Mouse (Mus musculus) lung, postnatal 25 days (tissue): Measurements from ENCODE around the gene Gid8.

Source experiments
- DNase-seq: peaks from one replicate; pipeline ENCODE4 v3.0.0; 2022; ENCODE audit warnings: low spot score

The Gid8 gene

DNA sequence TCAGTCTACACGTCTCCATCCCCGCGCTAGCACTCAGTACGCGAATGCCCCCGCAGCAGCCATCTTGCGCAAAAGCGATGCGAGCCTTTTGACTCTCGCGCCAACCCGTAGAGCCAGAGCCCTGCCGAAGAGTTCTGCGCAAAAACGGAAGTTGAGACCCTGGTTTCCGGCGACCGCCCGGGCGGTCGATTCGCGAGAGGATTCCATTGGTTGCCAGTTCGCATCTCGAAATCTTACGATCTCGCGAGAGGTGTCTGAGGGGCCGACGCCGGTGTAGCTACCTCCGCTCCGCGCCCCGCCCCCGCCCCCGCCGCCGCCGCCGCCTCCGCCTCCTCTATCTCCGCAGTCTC lies at the start of gene Gid8, which contains the start of gene Dido1:
Gene Gid8, plus strand, starts transcription at position 195 of the 350 bp plus-strand sequence.
Gene Dido1, minus strand, starts transcription at position 77 of the 350 bp plus-strand sequence.
- peak; percentile 98 for DNase-seq

DNA sequence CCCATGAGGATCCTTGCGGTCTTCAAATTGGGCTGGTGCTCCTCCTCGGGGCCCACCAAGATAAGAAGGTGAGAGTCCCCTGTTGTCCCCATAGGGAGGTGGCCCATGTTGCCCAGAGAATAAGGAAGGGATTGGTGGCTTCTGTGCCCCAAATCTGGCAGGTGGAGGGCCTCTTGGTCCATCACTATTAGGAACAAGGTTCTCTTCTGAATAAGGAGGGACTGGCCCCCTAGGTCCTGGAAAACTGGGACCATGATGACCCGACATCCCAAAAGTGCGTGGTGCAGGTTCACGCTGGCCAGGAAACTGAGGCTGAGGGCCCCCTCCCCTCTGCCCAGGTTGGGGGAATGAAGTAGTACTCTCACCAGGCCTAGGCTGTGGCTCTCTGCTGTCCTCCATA lies 49.4 kb upstream of the Gid8 start:
- no peak for DNase-seq

DNA sequence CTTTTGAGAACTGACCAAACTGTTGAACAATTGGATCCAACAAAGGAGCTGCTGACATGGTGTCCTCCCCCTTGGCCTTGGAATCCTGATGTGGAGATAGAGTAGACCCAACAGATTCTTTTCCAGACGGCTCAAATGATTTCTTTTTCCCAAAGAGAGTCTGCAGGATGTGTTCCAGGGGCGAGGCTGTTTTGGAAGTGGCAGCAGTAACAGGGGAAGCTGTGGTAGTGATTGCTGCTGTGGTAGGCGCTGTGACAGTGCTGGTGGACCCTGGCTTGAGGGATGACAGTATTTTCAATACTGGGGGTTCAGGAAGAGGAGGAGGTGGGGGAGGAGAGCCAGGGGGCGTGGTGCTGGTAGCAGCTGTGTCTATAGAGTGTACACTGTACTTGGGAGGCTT lies 47.9 kb upstream of the Gid8 start:
- no peak for DNase-seq

- DNase-seq: no peak
Observed at GRCm38 (mm10) chr2:180676706-180677105, 33.2 kb upstream of the Gid8 start.

GRCm38 (mm10) chr2:180678609-180679140 lies 31.2 kb upstream of the Gid8 start:
- peak; percentile 71 for DNase-seq

DNA sequence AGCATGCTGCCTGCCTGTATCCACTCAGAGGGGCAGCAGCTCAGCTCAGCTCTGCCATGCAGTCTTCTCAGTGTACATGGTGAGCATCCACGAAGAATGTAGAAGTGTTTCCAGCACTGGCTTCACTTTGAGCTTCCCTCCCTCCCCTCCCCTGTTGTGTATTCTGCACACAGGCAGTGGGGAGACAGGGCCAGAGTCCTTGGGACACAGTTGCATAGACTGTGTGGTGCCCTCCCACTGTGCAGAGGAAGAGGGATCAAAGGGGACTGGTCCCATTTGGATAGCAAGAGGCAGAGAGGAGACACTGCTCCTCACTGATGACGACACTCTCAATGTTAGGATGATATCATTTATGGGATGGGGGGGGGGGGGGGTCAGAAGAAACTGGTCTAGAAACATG lies 28.7 kb upstream of the Gid8 start:
- DNase-seq: no peak

DNA sequence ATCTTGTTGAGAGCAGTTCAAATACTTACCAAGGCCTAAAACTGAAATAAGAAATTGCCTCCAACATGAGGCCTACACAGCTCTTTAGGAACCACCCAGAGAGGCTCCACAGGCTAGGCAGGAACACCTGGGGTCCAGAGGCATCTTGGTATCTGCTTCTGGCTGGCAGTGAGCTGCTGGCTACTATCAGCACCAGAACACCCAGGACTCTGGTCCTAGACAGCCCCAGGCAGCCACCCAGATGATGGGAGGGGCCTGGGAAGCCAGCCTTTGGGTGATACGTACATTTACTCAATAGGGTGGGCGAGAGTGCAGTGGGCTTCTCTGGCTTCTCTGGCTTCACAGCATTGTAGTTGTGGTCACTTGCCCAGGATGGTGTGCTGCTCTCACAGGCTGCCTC lies 26.4 kb upstream of the Gid8 start:
- no peak for DNase-seq

- no peak for DNase-seq
Observed at GRCm38 (mm10) chr2:180684031-180684430, 25.9 kb upstream of the Gid8 start.

GRCm38 (mm10) chr2:180689841-180690240 lies 20.1 kb upstream of the Gid8 start:
- no peak for DNase-seq

DNA sequence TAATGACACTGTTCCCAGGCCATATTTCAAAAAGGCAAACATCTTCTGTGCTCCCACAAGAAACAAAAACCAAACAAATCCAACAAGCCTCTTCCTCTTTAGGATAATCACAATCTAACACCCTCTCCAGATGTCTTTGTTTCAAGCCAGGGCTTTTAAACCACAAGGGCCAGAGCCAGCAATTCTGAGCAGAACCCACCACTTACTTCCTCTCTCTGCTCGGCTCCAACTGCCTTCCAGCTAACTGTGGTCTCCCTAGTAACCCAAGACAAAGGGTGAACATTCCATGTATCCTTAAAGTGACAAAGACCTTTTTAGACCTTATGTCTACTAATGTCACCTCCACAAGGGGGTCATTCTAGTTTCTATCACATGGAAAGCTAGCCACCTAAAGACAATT lies 17.3 kb upstream of the Gid8 start:
- DNase-seq: peak; percentile 52

- no peak for DNase-seq
Observed at GRCm38 (mm10) chr2:180695176-180695575, 14.7 kb upstream of the Gid8 start.

DNA sequence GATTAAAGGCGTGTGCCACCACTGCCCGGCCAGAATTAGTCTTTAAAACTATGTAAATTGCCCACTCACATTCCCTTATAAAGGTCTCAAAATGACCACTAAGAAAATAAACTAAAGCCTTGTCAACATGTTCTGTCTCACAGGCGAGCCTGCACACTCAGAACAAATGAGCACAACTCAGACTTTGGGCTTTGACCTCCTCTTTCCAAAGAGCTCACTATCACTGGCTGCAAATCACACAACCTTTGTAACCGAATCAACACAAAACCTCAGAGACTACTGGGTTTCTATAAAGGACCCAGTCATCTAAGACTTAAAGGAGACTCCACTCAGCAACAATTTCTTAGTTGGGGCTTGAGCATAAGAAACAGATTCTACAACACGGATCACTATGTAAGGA lies 9.5 kb upstream of the Gid8 start:
- DNase-seq: no peak

DNA sequence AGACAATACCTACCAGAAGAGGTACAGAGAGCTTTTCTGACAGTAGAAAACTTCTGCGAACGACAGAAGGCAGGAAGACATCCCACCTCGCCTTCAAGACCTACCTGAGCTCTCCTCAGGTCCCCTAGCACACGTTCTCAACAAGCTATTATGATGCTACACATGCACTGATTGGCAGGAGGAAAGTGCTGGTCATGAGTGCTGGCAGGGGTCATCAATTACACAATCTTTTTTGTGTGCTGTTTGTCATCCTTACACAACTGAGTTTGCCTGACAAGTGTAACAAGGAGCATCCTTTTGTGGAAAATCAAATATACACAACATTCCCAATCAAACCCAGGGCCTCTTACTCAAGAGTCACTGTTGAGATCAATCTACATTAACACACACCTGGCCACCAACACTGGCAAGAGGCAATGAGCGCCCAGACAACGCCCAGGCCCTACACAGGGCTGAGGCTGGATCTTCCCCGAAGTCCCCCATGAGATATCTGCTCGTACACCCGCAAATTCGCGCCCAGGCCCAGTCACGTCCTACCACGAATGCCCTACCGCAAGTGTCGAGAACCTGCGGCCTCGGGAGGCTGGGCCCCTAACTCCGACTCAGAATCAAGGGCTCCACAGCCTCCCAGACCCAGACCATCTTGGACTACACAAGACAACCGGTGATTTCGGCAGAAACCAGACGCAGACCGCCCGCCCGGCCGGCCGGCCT lies 8.7 kb upstream of the Gid8 start:
- no peak for DNase-seq

GRCm38 (mm10) chr2:180701767-180702621 lies 7.9 kb upstream of the Gid8 start:
- DNase-seq: peak; percentile 91

DNA sequence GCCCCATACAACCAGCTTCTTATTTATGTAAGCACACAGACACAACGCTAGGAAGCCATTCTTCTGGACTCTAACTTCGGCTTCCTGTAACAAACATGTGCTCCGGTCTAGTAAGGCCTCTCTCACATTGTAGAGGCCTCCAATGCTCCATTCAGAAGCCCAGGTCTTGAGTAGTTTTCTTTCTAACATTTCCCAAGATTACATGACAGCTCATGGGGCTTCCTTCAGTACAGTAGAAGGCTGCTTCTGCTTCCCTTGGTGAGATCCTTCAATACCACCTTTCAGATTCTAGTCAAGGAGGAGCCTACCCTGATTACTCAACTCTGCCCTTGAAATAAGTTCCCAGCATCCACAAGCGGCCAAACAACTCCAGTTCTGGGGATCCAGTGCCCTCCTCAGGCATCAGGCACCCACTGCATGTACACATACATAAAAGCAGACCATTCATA lies 7.2 kb upstream of the Gid8 start:
- DNase-seq: no peak

DNA sequence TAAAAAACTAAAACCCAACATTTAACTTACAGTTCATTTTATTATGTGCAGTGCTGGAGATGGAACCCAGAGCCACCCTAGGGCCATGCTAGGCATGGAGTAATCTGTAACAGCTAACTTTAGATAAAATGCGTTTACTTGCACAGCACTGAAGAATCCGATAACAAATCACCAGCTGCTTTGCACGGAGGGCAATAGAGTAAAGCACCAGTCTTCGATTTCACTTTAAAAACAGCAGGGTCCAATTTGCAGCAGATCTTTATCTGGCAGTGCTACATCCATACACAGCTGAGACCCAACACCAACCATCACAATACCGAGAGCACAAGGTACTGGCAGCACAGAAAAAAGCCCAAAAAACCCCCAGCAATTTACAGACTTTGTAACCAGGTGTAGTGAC lies 6.7 kb upstream of the Gid8 start:
- no peak for DNase-seq

DNA sequence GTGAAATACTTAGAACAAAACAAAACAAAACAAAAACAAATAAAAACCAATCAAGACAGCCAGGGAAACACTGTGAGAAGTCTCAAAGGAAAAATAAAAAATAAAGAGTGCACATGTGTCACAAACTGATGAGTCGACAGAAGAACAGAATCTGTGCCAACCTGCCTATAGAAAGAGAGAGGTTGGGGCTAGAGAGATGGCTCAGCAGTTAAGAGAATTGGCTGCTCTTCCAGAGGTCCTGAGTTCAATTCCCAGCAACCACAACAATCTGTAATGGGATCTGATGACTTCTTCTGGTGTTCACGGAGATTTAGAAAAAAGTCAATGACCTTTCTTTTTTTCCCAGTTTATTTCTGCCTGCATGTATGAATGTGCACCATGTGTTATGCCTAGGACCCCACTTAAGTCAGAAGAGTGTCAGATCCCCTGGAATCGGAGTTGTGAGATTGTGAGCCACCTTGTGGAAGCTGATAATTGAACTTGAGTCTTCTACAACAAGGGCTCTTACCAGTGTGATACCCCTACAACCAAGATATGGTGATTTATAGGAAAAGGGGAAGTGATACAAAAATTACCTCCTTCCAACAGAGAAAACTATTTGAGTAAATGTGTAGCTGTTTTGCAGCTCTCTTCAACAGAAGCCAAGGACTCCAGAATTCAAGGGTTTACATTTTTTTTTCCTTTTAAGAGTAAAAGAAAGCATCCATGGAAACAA lies 6.1 kb upstream of the Gid8 start:
- DNase-seq: no peak

DNA sequence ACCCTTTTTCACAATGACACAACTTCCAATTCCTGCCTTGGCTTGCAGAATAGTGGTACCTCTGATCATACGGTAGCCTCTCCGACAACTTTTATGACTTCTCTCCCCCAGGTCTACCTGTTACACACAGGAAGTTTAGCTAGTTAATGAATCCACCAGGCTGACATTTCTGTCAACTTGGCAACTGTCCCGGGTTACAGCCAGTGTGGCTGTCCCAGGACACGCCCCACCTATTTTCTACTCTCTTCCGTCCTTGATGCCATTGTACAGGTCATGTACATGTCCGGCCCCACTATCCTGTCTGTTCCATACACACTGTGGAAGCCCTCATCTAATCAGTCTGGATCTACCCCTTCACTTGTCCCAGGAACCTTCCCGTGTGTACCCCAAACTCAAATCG lies 5.3 kb upstream of the Gid8 start:
- DNase-seq: no peak

GRCm38 (mm10) chr2:180705066-180705465 lies 4.9 kb upstream of the Gid8 start:
- DNase-seq: peak; percentile 29

- no peak for DNase-seq
Observed at GRCm38 (mm10) chr2:180705975-180706374, 3.9 kb upstream of the Gid8 start.

GRCm38 (mm10) chr2:180709023-180709922 lies 644 bp upstream of the Gid8 start:
- DNase-seq: no peak
